Comparison of ENCODE assay signal across 4 mouse cellular contexts in the genomic region with DNA sequence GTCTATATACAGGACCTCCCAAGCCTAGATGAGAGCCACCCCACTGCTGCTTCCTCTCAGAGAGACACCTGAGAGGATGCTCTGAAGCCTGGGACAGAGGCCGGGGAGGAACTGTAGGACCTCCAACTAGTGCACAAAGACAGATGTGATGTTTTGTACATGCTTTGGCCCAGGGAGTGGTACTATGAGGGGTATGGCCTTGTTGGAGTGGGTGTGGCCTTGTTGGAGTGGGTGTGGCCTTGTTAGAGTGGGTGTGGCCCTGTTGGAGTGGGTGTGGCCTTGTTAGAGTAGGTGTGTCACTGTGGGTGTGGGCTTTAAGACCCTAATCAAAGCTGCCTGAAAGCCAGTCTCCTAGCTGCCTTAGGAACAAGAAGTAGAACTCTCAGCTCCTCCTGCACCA.
DNase-seq lines count a peak whose midpoint lies in the region; ATAC-seq lines count a peak whose summit lies in the region.
"Not testable (repeated sequence)": the region's sequence is repeated elsewhere in the genome, so short reads cannot be mapped to it uniquely, and the experiment has no call there.

No protein-coding gene starts in this region.

- H3K4me2 ChIP-seq in liver, embryonic 11.5 days; liver, embryonic 13.5 days: not testable (repeated sequence)

- not testable (repeated sequence) for H3K4me1 ChIP-seq in liver, embryonic 11.5 days (replicated peaks; ENCODE audit: control insufficient read depth, insufficient read depth, low read length)
- peaks cover 28% of the 10 kb centered on the region for H3K4me1 ChIP-seq in liver, embryonic 13.5 days (replicated peaks)

- DNase-seq in ES-CJ7 (ENCODE audit: low read depth, low spot score), result peak; percentile 66
- DNase-seq in ZHBTc4 (ENCODE audit: low read depth, low spot score), result peak; percentile 69
- DNase-seq in liver, embryonic 11.5 days (ENCODE audit: low spot score), result not testable (repeated sequence)
- DNase-seq in liver, embryonic 13.5 days, result peak; percentile 32

- H3K9ac ChIP-seq in liver, embryonic 11.5 days (ENCODE audit: low read depth, low read length); liver, embryonic 13.5 days: not testable (repeated sequence)

- H3K9me3 ChIP-seq in liver, embryonic 11.5 days (ENCODE audit: control insufficient read depth, low read length); liver, embryonic 13.5 days (replicated peaks): not testable (repeated sequence)

- peaks cover 24% of the 10 kb centered on the region for H3K36me3 ChIP-seq in liver, embryonic 11.5 days (ENCODE audit: control insufficient read depth, insufficient read depth, low read length)
- peaks cover 45% of the 10 kb centered on the region for H3K36me3 ChIP-seq in liver, embryonic 13.5 days

- ATAC-seq in liver, embryonic 11.5 days (replicated peaks; ENCODE audit: low FRiP score), result 0 out of 2 replicates have a peak, but pooled peaks have one; percentile 28
- not testable (repeated sequence) for ATAC-seq in liver, embryonic 13.5 days (ENCODE audit: low read depth)

- H3K4me3 ChIP-seq in liver, embryonic 11.5 days (ENCODE audit: low read depth, low read length); liver, embryonic 13.5 days (replicated peaks): not testable (repeated sequence)

- 75% methylated on average over 1 of the region's 1 CpGs for WGBS in liver, embryonic 11.5 days
- 80% methylated on average over 1 of the region's 1 CpGs for WGBS in liver, embryonic 13.5 days (ENCODE audit: insufficient replicate concordance)

- not testable (repeated sequence) for H3K27me3 ChIP-seq in liver, embryonic 11.5 days (replicated peaks; ENCODE audit: control insufficient read depth, insufficient read depth, low read length); liver, embryonic 13.5 days

- not testable (repeated sequence) for H3K27ac ChIP-seq in liver, embryonic 11.5 days (ENCODE audit: low read depth, low read length); liver, embryonic 13.5 days
